Mouse (Mus musculus) thymus, adult 2 months (tissue): ENCODE measurements around the gene Tgfa.

Experiments
- CTCF ChIP-seq: fragments of 200-500 bp; IDR thresholded peaks from 2 replicates; pipeline ENCODE4 v1.5.1; 2012; ENCODE audit warnings: mild to moderate bottlenecking, control low read depth, low read length, moderate library complexity, borderline replicate concordance; ENCODE audit not compliant: control insufficient read depth, poor library complexity, insufficient read depth; ENCODE audit errors: extremely low read depth
- POLR2A ChIP-seq: fragments of 200-500 bp; IDR thresholded peaks from 2 replicates; pipeline ENCODE4 v1.6.1; 2012; ENCODE audit warnings: mild to moderate bottlenecking, low read length, control low read depth, moderate library complexity; ENCODE audit not compliant: control insufficient read depth, poor library complexity, insufficient read depth; ENCODE audit errors: extremely low read depth

DNA sequence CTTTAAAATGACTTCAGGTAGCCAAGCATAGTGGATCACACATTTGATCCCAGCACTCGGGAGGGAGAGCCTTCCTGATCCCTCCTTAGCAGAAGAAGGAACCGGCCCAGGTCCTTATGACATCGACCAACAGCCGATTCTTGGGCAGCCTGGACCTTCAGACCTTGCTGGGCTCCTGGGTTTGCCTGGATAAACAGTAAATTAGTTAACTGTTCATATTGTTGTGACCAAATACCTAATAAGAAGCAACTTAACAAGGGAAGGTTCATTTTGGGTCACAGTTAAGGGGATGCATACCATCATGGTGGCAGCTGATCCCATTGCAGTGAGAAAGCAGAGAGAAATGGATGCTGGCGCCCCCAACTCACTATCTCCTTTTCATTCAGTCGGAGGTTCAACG lies 42.3 kb upstream of the Tgfa start:
- TF ChIP-seq POLR2A (no peak), CTCF (no peak)
